Mouse (Mus musculus): ENCODE measurements at regions not wholly inside any gene's neighbourhood (a gene's known extent, or its start where the extent isn't known, plus 50 kb on each side); places are given as distances from the start of the nearest gene placed in this dataset.

DNA sequence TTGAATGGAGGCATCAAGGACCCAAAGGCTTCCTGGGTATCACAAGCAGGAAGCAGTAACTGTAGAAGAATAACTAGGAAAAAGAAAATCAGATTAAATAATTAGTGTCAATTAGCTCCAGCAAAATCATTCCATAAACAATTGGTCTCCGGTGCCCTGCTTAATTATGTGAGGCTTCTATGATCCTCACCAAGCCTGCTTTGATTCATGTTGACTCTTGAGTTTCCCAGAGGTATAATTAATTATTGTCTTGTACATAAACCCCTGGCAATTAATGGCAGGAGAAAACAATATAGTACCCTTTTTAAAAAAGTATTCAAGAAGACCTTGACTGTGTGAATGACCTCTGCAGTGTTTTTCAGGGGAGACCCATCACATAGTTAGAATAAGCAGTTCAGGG is 61.5 kb upstream of the Sp8 start:
- no peak for DNase-seq (ENCODE audit: low read depth)

DNA sequence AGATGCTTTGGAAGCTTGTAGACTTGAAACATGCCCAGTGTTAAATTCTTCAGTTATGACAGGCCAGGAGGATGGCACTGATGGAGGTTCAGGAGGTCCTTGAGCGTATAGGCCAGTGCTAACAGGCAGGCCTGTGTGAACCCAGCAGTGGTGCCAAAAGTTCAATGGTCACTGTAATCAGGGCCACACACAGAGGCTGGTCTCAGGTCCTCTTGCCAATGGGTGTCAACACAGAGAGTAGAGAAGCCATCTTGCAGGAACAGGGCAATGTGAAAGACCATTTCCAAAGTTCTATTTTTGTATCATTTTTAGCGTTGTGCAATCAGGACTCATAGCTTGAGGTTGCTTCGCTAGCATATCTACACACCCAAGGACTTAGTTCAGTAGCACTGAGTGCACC is 64.2 kb upstream of the Sp8 start:
- DNase-seq (ENCODE audit: low read depth), result no peak

DNA sequence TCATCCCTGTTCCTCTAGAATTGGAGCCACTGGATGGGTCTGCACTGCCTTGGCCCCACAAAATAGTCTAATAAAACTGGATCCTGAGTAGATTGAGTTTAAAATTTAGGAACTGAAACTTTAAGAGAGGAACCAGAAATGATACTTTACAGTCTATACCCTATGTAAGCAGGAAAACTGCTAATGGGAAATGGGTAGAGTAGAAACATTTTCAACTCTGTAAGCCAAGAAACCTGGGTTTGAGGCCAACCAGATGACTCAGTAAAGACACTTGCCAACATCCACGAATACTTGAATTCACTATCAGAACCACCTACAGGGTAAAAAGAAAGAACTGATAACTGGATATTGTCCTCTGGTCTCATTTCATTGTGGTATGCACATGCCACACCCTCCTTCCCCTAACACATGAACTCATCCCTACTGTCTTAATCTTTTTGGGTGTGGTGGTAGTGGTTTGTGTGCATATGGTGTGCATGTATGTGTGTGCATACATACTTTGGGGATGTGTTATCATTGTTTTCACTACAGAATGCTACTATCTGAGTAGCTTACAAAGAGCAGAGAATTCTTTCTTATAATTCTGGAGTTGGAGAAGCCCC is 70.6 kb upstream of the Sp8 start:
- DNase-seq (ENCODE audit: low read depth), result peak; percentile 11

DNA sequence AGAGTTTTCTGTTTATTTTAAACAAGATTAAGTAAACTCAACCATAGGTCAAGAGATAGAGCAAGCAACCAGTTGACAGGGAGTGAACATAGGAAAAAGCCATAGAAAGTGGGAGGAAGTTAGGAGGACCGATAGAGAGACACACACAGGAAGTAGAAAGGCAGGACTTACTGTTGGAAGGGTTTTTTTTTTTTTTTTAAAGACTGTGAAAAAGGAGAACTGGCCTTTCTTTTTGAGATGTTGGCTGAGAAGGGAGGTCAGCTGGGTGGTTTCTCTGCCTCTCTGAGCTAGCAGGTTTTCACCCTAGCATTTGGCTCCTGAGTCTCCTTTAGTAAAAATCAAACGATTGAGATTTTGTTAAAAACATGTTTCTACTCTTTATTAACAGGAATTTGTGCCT is 73.3 kb upstream of the Sp8 start:
- DNase-seq (ENCODE audit: low read depth), result no peak

DNA sequence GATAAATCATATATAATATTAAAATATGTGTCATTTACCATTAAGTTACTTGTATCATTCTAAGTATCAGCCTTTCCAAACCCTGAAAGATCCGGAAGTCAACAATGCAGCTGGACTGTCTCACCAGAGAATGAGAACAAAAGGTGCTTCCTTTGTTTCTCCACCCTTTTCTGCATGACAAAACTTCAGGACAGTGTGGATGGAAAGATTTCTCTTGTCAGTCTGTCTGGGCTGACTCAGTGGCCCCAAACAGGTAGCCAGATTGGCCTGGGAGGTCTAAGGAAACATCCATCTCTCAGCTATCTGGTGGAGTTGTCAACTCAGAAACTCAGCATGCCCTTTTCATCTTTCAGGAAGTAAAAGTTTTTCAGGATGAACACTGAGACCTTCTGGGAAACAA is 79.7 kb upstream of the Sp8 start:
- DNase-seq (ENCODE audit: low read depth), result no peak

DNA sequence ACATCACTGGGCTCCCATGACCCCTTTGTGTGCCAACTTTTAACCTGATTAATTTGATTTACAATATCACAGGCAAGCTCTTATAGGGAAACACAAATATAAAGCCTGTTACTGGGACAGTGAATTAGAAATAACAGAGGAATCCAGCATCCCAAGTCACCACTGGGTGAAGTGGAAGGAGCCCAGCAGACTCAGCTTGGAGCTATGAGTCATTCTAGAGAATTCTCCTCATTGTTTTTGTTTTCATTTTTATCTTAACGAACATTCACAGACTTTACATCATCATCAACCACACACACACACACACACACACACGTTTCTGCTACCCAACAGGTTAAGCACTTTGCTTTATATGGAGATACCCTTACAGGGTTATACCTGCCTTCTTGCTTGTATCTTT is 92.1 kb upstream of the Sp8 start:
- DNase-seq (ENCODE audit: low read depth), result no peak

DNA sequence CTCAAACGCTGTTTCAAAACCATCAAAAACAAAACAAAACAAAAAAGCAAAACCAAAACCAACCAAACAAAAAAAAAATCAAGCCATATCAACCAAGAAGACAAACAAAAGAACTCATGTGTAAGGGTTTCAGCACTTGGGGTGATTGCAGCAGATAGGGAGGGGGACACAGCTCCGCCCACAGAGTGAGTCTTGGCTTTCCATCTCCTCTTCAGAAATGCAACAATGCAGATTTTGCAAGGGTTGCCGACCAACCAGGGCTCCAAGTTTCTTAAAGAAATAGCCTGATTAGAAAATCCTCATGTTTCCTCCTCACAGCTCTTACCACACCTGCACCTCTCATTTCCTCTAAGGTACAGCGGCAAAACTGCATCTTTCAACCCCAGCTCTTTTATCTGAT is 107.0 kb upstream of the Sp8 start:
- no peak for DNase-seq (ENCODE audit: low read depth)

DNA sequence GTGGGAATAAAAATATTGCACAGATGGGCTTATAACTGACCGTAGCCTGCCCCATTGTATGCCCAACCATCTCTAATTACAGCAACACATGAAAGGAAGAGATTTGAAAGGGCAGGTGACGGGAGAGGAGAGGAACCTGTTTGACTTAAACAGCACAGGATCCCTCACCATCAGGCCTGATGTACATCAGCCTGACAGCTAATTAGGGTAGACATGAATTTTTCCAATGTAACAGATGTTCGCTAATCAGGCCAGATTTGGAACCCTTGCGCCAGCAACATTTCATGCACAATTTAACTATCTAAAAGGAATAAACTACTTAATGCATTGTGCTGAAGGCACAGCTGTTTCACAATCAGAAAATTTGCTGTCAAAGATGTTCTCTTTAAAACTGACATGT is 120.2 kb upstream of the Sp8 start:
- DNase-seq (ENCODE audit: low read depth), result no peak

DNA sequence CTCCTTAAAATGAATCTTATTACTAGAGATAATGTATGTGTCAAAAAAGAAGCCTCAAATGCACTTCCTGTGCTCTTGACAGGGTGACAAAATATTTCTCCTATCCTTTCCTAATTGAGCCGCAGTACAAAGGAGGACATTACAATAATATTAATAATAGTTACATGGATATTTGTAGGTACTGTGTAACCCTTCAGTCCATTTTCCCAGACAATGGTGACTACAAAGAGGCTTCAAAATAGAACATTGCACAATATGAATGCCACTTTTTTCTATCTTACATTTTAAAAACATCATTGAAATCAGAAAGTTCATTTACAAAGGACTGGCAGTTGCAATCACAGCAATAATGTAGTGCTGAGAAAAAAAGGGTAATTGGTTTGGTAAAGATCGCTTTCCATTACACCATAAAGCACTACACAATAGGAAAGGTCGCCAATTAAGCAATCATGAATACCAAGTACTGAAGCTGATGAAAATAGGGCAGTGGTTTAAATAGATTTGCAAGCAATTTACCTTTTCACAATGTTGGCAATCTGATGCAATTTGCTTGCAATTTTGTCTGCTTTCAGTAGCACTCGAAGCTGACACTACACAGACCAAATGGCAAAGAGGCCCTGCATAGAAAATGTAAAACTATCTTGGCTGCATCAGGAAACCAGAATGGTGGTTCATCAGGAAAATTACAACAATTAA is 126.1 kb upstream of the Sp8 start:
- no peak for DNase-seq (ENCODE audit: low read depth)

DNA sequence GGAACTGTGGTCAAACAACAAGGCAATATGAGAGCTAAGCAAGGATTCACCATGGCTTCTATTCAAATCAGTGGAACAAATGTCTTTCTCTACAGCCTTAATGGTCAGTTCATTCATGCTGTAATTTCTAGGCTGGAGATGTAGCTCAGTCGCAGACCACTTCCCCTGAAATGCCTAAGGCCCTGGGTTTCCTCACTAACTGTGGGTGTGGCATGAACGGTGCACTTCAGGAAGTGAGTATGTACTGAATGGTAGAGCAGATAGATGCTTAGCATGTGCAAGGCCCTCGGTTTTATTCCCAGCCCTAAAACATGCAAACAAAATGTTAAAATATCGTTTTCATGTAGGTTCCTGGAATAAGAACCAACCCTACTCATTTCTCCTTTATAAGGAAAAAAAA is 129.3 kb upstream of the Sp8 start:
- no peak for DNase-seq (ENCODE audit: low read depth)

DNA sequence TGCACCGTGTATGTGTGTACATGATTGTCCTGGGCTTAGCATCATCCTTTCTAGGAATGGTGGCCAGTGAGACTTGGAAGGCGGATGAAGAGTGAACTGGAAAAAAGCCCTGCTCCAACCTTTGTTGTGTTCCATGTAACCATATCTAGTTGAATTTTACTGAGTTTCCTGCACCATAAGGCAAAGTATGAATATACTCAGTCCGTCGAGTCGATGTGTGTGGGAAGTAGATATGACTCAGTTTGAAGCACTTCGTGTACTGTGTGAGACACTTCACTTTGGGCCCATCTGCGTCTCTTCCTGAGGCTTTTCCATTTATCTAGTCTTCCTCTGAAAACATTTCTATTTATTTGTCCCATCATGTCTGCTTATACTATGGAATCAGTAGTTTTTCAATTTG is 139.5 kb upstream of the Sp8 start:
- no peak for DNase-seq (ENCODE audit: low read depth)

DNA sequence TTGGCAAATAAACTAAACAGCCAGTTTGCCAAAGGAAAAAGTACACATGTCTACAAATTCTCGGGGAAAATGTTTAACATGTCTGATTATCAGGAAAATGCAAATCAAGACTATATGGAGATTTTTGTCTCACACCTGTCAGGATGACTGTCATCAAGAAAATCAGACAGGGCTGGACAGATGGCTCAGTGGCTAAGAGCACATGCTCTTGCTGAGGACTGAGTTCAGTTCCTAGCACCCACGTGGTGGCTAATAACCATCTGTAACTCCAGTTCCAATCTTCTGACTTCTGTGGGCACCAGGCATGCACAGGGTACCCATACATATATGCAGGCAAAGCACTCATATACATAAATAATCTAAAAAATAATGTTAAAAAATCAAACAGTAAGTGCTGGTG is 141.3 kb upstream of the Sp8 start:
- DNase-seq (ENCODE audit: low read depth), result no peak

DNA sequence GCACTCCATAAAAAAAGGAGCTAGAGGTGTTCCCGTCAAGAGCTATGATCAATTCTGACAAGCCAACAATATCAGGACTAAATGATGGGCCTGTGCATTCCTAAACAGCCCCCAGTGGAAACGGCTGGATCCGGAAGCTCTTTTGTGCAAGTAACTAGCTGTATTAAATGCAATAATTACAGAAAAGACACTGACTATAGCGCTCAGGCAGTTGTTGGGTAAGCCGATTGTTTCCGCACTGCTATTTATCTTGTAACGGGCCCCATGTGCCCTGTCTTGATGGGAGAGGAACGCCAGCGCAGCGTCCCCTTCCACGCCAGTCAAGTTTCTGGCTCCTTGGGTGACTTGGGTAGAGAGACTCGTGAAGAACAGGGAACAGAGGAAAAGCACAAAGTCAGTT is 142.4 kb upstream of the Sp8 start:
- DNase-seq (ENCODE audit: low read depth), result no peak

DNA sequence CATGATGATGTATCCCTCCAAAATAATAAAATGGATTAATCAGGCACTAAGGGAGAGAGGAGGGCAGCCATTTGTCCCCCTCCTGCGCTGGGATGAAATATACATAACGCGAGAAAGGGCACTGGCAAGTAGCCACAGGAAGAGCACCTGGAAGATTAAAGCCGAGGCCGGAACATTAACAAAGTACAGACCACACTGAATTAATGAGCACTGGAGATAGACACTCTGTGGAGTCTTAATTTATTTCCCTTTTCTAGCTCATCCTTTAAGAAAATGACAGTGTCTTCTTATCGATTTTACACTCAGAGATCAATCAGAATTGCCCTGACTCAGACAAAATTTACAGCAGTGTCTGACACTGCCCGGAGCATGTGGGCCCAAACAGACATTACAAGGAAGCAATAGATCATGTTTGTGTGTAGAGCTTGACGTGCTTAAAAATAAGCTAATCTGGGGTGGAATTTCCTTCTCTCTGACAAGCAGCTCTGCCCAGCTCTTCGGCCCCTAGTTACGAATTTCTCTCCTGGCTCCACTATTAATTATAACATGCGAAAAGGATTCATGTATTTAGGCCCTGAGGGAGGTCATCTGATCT is 143.0 kb upstream of the Sp8 start:
- DNase-seq (ENCODE audit: low read depth), result no peak

DNA sequence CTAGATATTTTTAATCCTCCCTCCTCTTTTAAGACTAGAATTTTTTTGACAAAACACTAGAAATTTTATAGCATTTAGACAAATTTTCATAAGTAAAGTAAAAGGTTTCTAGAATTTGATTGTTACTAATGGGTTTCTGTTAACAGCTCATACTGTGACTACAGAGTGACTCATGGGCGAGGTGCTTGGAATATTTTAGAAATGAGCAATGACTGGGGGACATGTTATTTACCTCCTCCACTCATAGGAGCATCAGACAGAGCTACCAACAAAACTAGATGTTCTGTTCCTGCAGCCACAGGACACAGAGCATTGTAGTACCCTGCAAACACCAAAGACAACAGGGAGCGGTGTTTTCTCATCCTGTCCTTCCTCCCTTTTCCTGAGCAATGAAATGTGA is 144.3 kb upstream of the Sp8 start:
- no peak for DNase-seq (ENCODE audit: low read depth)

DNA sequence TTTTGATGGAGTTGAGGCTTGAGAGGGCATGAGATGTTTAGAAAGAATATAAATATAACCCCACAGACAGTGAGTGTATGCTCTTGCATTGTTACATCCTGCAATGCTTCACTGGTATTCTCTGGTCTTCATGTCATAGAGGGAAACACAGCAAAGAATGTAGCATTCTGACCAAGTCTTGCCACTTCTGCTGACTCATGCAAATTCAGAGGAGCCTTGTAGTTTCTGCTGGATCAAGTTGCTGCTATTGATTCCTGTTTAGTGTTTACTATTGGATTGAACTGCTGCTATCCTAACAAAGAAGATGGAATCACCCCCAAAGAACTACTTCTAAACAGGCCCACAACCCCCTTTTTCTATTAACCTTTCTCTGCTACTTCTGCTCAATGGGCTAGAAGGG is 148.0 kb upstream of the Sp8 start:
- no peak for DNase-seq (ENCODE audit: low read depth)

DNA sequence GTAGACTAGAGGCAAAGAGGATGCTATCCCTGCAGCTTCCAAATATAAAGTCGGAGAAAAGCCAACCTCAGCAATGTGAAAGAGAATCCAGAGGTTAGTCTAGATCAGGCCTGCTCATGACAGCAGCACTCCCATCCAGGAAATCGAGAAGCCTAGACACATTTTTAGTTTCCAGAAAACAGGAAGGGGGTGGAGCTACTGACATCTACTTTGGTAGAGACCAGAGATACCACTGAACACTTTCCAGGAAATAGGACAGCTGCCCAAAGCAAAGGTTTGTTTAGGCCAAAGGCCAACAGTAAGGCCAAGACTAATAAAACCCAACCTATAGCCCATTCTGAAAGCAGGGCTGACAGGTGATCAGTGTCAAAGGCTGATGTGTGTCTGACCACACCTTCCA is 151.4 kb upstream of the Sp8 start:
- no peak for DNase-seq (ENCODE audit: low read depth)

DNA sequence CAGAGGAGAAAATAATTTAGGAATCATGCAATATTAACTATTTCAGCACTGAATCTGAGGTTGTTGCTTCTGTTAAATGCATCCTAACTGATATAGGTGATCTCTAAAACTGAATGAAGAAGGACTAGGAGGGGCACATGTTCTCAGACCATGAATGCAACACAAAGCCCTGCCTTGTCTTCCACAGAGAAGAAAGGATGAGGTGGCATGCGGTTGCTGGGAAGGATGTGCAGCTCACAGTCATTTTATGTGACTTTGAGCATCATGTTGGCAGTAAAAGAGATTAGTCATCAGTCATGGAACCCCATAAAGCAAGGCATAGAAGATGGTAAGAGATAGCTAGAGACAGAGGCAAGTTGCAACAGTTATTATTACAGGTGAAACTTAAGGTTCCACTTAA is 163.2 kb upstream of the Sp8 start:
- no peak for DNase-seq (ENCODE audit: low read depth)

DNA sequence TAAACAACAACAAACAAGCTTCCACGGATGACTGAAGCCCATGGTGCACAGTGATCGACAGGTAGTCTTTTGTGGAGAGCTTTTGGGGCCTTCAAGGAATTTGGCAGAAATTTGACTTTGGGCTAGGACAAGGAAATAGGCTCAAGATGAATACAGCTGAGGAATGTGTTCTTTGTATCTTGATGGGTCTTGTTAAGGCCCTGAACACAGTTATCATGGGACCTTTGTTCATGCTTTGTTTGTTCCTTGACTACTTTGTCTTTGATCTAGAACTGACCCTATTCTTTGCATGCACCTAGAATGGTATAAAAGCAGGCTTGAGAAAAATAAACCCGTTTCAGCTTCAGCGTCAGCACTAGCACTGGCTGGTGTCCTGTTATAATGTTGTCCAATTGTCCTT is 168.1 kb upstream of the Sp8 start:
- no peak for DNase-seq (ENCODE audit: low read depth)

DNA sequence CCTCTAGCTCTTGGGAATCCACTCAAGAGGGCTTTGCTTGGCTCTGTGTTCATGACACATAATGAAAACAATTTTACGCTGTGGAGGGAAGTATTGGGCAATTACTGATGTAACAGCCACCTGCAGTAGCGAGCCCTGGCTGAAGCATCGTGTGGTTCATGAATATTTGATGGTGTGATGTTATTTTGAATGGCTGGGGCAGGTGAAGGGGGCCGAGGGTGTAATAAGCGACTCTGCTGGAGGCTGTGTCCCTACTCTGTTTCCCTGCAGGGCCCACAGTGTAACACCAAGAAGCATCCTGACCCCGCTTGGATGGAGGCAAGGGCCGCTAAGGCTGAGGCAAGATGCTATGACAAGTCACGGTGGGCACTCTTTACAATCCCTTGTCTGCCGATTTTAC is 184.6 kb upstream of the Sp8 start:
- DNase-seq (ENCODE audit: low read depth), result peak; percentile 5

DNA sequence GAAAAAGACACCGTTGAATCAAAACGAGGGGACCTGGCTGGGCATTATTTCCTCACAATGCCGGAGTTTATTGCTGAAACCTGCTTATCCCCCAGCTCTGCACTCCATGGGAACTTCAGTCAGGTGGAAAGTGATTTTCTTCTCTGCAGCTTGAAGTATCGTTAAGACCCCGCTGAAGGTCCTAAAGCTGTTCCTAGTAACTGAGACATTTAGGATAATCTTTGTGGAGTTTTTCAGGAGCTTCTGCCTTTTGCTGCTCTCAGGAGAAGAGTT is 185.0 kb upstream of the Sp8 start:
- DNase-seq (ENCODE audit: low read depth), result no peak

DNA sequence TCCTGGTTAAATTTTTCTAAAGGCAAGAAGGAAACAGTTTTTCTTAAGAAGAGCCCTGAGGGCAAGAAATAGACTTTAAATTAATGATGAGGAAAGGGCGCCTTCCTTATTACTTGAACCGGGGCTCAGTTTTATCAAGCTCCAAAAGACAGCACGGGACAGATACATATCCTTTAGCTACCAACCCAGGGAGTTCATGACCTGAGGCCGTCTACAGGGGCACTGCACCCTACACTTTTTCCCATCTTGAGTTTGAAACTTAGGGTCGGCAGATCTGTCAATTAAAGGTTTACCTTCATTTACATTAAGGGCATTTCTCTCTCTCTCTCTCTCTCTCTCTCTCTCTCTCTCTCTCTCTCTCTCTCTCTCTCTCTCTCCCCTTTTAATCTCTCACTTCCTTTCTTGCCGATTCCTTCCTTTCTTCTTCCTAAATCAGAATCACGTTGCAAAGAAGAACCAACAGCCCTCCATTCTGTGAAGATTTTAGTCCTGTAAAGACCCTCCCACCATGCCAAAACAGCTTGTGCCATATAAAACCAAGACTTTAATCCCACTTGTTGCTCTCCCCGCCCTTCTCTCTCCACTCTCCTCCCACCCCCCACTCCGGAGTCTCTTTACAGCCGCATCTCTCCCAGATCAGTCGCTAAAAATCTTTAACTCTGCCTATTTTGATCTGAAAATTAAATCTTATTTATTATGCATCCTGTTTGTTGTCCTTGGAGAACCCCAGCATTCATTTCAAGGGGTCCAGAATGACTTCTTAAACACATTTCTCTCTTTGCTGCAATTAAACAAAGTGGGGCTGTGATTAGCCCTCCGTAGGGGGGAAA is 185.5 kb upstream of the Sp8 start:
- DNase-seq (ENCODE audit: low read depth), result no peak
